Mouse (Mus musculus): ENCODE results near the gene Sh2d1a. TPM values are rescaled to one million over a fixed set of nuclear protein-coding genes. Genes with fewer than 3 reads are reported as not detected.

The Sh2d1a gene
- total RNA-seq (2022), result not detected

DNA sequence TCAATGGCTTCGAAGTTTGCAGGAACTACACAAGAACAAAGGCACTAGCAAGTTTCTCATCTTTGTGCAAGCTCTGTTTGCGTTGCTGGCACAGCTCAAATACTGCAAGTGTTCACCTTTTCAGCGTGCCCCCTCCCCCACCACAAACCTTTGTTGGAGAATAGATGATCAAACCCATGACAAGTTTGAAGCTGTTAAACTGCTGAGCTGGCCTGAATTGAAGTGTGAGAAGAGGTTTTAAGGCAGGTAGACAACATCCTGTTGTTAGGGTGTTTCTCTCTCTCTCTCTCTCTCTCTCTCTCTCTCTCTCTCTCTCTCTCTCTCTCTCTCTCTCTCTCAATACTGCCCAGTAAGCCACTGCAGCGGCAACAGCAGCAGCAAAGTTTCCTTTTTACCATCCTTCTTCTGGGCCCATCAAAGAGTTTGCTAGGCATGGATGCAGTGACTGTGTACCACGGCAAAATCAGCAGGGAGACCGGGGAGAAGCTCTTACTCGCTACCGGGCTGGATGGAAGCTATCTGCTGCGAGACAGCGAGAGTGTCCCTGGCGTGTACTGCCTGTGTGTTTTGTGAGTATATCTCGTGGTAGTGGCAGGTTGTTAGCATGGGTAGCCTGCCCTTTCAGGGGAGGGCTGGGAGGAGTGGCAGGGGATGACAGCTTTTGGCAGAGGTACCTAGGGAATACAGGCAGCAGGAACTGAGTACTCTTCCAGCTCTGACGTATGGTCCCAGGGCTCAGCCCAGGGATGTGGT, at the start of gene Sh2d1a:
Sh2d1a (plus strand) TSS at position 163 of the 753 bp plus-strand sequence.
- DNase-seq (ENCODE audit: low spot score in 2 of 2), result no peak

GRCm38 (mm10) chrX:42453001-42453400, 49.3 kb upstream of the Sh2d1a start:
- no peak for DNase-seq (ENCODE audit: low spot score in 2 of 2)

GRCm38 (mm10) chrX:42454533-42454932, 47.7 kb upstream of the Sh2d1a start:
- no peak for DNase-seq (ENCODE audit: low spot score in 2 of 2)

- no peak for DNase-seq (ENCODE audit: low spot score in 2 of 2)
Observed at GRCm38 (mm10) chrX:42489446-42489845, 12.8 kb upstream of the Sh2d1a start, which contains the start of gene Tex13c2. Tex13c2 (plus strand) TSS chrX:42489691.

- DNase-seq (ENCODE audit: low spot score in 2 of 2), result no peak
Observed at GRCm38 (mm10) chrX:42490336-42490735, 11.9 kb upstream of the Sh2d1a start.

DNA sequence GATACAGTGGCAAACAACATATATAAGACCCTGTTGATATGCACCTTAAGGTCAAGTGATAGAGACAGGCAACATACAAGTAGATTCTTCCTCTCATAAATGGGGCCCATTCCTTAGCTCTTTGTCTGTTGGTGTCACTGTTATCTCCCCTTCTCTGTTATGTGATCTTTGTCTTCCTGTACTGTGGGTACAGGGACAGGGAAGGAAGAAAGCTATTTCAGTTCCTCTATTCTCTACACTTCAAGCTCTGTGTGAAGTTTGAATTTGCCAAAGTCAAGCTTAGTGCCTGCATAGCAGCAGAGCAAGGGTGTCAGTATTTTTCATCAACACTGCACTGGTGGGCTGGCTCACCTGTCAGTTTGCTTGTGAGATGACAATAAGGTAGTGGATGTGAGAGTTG, 1.7 kb upstream of the Sh2d1a start:
- no peak for DNase-seq (ENCODE audit: low spot score in 2 of 2)

GRCm38 (mm10) chrX:42511105-42511504, 8.9 kb downstream of the Sh2d1a start:
- no peak for DNase-seq (ENCODE audit: low spot score in 2 of 2)

DNA sequence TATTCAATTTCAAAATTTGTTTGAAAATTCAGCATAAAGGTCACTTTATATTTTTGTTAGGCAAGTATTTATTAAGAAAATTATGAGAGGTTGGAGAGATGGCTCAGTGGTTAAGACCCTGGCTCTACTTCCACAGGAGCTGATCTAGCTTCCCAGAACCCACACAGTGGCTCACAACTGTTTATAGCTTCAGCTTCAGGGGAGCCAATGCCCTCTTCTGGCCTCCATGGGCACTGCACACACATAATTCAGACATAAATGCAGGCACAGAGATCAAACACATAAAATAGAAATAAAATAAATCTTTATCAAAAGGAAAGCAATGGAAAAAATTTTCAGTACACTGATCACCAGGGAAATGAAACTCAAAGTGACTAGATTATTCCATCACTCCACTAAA, 10.3 kb downstream of the Sh2d1a start:
- no peak for DNase-seq (ENCODE audit: low spot score in 2 of 2)

DNA sequence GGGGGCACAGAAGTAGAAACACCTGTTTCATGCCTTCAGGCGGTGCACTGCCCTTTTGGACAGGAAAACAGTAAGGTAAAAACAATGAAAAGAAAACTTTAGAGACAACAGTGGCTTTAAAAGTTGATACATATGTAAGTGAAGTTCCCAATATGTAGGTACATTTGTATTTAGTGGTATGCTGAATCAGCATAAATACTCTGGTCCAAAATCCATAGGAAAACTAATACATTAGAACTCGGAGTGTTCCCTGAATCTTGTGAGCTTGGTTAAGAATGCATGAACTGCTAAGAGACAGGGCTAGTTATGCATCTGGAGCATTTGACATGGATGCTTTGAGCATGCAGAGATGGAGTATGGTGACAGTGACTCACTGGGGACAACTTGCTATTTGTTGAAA, 20.6 kb downstream of the Sh2d1a start:
- no peak for DNase-seq (ENCODE audit: low spot score in 2 of 2)

- no peak for DNase-seq (ENCODE audit: low spot score in 2 of 2)
Observed at GRCm38 (mm10) chrX:42530703-42531102, 28.4 kb downstream of the Sh2d1a start.

DNA sequence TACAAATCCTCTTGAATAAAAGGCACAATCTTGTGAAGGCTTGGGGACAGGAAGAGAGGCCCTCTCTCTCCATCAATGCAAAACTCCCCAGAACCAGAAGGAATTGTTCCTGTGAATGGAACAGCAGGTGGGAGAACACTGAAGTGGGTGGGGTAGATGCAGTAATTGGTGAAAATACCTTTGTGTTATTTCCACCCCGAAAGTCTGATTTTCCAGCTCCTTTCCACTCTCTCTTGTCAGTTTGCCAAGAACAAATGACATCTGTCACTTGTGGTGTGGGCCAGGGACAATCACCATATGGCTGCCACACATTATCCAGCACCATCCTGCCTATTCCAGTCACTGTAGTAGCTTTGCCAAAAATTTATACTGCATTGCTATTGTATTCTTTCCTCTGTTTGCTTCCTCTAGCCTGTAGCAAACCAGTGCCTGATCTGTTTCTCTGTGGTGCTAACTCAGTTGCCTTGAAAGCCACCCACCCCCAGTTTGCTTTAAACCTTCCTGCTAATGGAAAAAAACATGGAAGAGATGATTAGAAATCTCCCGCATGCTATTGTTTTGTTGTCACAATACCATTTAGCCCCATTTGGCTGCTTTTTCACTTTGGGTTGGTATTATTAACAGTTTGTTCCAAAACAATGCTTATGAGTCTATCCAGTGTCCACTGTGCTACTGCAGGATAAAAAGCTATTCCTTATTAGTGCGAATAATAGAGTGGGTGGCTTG, 37.9 kb downstream of the Sh2d1a start:
- DNase-seq (ENCODE audit: low spot score in 2 of 2), result no peak

- DNase-seq (ENCODE audit: low spot score in 2 of 2), result peak; percentile 5 to 11
Observed at GRCm38 (mm10) chrX:42540756-42541053, 38.5 kb downstream of the Sh2d1a start.

- no peak for DNase-seq (ENCODE audit: low spot score in 2 of 2)
Observed at GRCm38 (mm10) chrX:42545076-42545475, 42.8 kb downstream of the Sh2d1a start.

GRCm38 (mm10) chrX:42548513-42548912, 46.3 kb downstream of the Sh2d1a start:
- no peak for DNase-seq (ENCODE audit: low spot score in 2 of 2)

- no peak for DNase-seq (ENCODE audit: low spot score in 2 of 2)
Observed at GRCm38 (mm10) chrX:42557284-42557683, 55.0 kb downstream of the Sh2d1a start.

- DNase-seq (ENCODE audit: low spot score in 2 of 2), result no peak
Observed at GRCm38 (mm10) chrX:42558683-42559082, 56.4 kb downstream of the Sh2d1a start.

Other genes starting within 250 kb of the Sh2d1a start
- gene Tex13c2, start 12.8 kb upstream of the Sh2d1a start, total RNA-seq (2022), result not detected

Data from gastrocnemius, adult 8-10 months (tissue).